Mouse (Mus musculus): ENCODE results near the gene Zfp655.
"Not testable (repeated sequence)": the region's sequence is repeated elsewhere in the genome, so short reads cannot be mapped to it uniquely, and the experiment has no call there.

The Zfp655 gene

DNA sequence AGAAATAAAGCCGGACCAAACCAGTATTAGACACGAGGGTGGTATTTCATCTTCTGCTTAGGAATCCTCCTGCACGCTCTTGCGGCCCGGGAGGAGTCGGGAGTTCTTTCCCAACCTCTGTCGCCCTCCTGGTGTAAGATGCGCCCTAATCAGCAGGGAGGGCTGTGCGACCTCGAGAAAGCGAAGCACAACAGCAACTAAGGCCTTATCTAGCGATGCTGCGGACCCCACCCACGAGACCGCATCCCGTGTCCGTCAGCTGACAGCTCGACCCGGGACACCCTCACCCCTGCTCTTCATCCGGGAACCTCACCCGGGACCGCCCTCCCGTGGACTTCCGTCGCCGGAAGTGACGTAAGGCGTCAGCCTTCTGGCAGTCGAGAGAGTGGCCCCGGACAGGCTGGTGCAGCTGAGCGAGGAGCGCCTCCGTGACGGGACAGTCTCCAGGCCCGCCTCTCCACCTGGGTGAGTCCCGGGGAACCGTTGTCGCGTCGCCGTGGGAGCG, at the start of gene Zfp655:
TSS of gene Zfp655 (plus strand) at position 349 of the 505 bp plus-strand sequence.
- DNase-seq = peak; percentile 100

- DNase-seq = peak; percentile 85
These were observed 46.3 kb upstream of the Zfp655 start for GRCm38 (mm10) chr5:145185244-145185643.

GRCm38 (mm10) chr5:145189416-145189815, 42.1 kb upstream of the Zfp655 start:
- peak; percentile 85 for DNase-seq

GRCm38 (mm10) chr5:145190373-145190772, 41.1 kb upstream of the Zfp655 start:
- DNase-seq = no peak

GRCm38 (mm10) chr5:145190875-145191798, 40.4 kb upstream of the Zfp655 start:
- DNase-seq = peak; percentile 99

GRCm38 (mm10) chr5:145191962-145192361, 39.6 kb upstream of the Zfp655 start, which contains the start of gene Atp5j2:
Gene Atp5j2 (minus strand): TSS chr5:145192062.
- no peak for DNase-seq

- no peak for DNase-seq
These were observed 31.1 kb upstream of the Zfp655 start for GRCm38 (mm10) chr5:145200387-145200786.

GRCm38 (mm10) chr5:145201321-145201991, 30.1 kb upstream of the Zfp655 start, which contains the start of gene Zkscan14:
Gene Zkscan14 (minus strand): TSS chr5:145201868.
- peak; percentile 97 for DNase-seq

GRCm38 (mm10) chr5:145202446-145202845, 29.1 kb upstream of the Zfp655 start:
- no peak for DNase-seq

DNA sequence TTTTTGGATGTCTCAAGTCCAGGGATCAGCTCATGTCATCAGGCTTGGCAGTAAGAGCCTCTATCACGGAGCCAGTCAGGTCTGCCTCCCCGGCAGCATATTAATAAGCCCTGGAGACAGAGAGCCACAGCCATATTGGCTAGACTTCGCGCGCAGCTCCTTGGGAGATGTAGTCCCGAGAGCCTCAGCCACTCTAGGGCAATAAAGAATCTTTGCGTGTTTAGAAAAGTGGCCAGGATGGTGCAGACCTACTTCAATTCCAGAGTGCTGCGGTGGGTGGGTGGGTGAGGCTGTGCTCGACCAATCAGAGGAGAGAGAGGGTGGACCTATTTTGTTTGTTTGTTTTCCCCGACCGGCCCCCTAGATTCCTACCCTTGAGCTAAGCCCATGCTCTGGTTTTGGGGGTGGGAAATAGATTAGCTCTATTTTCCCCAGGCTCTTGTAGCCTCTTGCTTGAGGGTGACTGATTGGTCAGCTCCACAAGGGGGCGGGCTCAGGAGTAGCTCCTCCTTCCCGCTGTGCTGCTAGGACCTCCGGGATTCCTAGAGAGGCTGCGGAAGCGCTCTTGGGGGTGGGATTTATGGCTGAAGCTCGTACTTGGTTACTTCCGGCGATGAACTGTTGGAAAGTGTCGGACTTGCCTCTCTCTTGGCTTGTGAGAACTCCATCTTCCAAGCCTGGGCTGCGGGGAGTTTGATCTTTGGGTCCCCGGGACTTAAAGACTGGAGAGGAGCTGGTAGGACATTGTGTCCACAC, 27.4 kb upstream of the Zfp655 start, which contains the start of gene Zkscan5:
TSS of gene Zkscan5 (plus strand) at position 627 of the 756 bp plus-strand sequence.
- peak; percentile 100 for DNase-seq

- DNase-seq = no peak
These were observed 26.5 kb upstream of the Zfp655 start for GRCm38 (mm10) chr5:145205041-145205440.

DNA sequence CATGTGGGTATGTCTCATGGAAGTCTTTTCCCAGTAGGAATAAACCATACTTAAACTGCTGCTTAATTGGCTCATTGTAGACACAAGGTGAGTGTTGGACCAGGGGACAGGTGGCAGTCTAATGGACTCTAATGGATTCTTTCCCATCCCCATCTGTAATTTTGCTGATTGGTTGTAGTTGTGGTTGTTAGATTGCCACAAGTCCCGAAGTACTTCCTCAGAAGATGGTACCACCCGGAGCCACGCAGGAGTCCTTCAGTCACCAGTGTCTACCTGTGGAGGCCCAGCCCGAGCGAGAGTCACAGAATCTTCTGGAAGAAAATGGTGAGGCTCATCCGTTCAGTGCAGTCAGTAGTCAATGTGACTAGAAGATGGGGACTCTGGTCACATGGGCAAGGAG, 24.1 kb upstream of the Zfp655 start:
- peak; percentile 82 for DNase-seq

DNA sequence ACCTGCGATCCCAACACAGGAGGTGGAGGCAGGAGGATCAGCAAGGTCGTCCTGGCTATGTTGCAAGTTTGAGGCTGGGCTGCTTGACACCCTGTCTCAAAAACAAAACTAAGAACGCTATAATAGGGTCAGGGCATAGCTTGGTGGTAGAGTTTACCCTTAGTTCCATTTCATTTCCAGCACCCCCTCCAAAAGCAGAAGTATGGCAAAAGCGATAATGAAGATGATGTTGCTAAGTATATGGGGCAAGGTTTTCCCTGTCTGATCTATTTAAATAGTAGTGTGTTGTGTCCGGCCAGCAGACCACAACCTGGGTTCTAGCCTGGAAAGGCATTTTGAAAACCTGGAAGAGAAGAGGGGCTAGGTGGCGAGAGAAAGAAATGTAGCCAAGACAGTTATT, 23.6 kb upstream of the Zfp655 start:
- DNase-seq = no peak

DNA sequence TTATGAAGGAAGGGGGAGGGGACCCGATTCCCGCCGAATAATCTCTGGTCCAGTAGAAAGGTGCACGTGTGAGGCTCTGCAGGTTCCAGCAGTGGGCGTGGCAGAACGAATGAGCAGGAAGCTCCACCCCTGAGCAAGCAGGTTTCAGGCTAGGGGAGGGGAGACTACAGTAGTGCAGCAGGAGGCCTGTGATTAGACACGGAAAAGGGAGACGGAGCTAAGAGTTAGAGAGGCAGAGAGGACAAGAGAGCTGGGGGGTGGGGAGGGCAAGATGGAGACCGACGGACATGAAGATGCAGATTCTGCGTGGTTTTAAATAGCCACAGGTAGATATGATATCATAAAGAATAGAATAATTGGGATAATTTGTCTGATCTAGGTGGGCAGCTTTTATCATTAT, 23.1 kb upstream of the Zfp655 start:
- not testable (repeated sequence) for DNase-seq

DNA sequence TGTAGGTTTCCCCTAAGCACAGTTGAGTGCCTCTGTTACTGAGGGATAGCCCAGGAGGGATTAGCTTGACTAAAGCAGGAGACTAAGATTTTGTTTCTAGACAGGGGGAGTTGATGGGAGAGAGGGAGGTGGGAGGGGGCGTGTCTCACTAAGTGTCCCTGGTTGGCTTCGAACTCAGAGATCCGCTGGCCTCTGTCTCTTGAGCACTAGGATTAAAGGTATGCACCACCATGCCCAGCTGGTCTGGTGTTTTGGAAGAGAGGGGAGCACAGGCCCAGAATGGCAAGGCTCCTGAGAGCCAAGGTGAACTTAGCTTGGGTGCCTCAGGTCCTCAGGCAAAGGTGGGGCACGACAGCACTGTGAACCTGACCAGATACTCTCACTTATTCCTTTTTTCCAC, 20.2 kb upstream of the Zfp655 start:
- DNase-seq = peak; percentile 75

- no peak for DNase-seq
These were observed 19.3 kb upstream of the Zfp655 start for GRCm38 (mm10) chr5:145212216-145212615.

GRCm38 (mm10) chr5:145213505-145213904, 18.0 kb upstream of the Zfp655 start:
- DNase-seq = no peak

GRCm38 (mm10) chr5:145214679-145215078, 16.8 kb upstream of the Zfp655 start:
- DNase-seq = peak; percentile 80

GRCm38 (mm10) chr5:145217746-145218145, 13.8 kb upstream of the Zfp655 start:
- no peak for DNase-seq

- no peak for DNase-seq
These were observed 13.3 kb upstream of the Zfp655 start for GRCm38 (mm10) chr5:145218206-145218605.

- no peak for DNase-seq
These were observed 12.8 kb upstream of the Zfp655 start for GRCm38 (mm10) chr5:145218671-145219070.

GRCm38 (mm10) chr5:145219981-145220380, 11.5 kb upstream of the Zfp655 start:
- DNase-seq = no peak

- no peak for DNase-seq
These were observed 8.7 kb upstream of the Zfp655 start for GRCm38 (mm10) chr5:145222840-145223239.

Measured in heart, adult 11 months (tissue).